Mouse (Mus musculus): ENCODE measurements at regions not wholly inside any gene's neighbourhood (a gene's known extent, or its start where the extent isn't known, plus 50 kb on each side); places are given as distances from the start of the nearest gene placed in this dataset.

- TF ChIP-seq CTCF (IDR thresholded peaks at IDR 0.05; ENCODE audit: borderline replicate concordance, control insufficient read depth, extremely low read depth, insufficient read depth, low read length, poor library complexity) = no peak
- no peak for TF ChIP-seq POLR2A (IDR thresholded peaks at IDR 0.05; ENCODE audit: control insufficient read depth, extremely low read depth, insufficient read depth, low read length, poor library complexity)
These were observed 97.8 kb downstream of the Cstad start for GRCm38 (mm10) chr2:30692561-30693205.
